Mouse (Mus musculus): Measurements from ENCODE around the gene Nrde2. TPM values are rescaled to one million over a fixed set of nuclear protein-coding genes. Genes with fewer than 3 reads are reported as not detected.

The Nrde2 gene
- 3.6 and 3.8 TPM in 2 replicates for polyA plus RNA-seq (2012; rRNA removed; ENCODE audit: low replicate concordance)

GRCm38 (mm10) chr12:100159261-100159975 lies at the start of gene Nrde2:
Nrde2 (minus strand) TSS chr12:100159653.

GRCm38 (mm10) chr12:100198967-100199660 lies 39.7 kb upstream of the Nrde2 start, which contains the start of gene Calm1:
Calm1 (plus strand) TSS chr12:100199435.

GRCm38 (mm10) chr12:100109986-100110696 lies 49.3 kb downstream of the Nrde2 start, which contains the start of gene Psmc1:
Psmc1 (plus strand) TSS chr12:100110154.

Other genes starting within 250 kb of the Nrde2 start
- gene Kcnk13, start 195.2 kb downstream of the Nrde2 start, polyA plus RNA-seq (2012; rRNA removed; ENCODE audit: low replicate concordance), result 0.14 and 0.24 TPM in 2 replicates
- 11.3 and 13.4 TPM in 2 replicates for gene Psmc1, start 49.5 kb downstream of the Nrde2 start, polyA plus RNA-seq (2012; rRNA removed; ENCODE audit: low replicate concordance)
- gene Calm1, start 39.8 kb upstream of the Nrde2 start, polyA plus RNA-seq (2012; rRNA removed; ENCODE audit: low replicate concordance), result 786 and 1,210 TPM in 2 replicates

Data from duodenum, adult 2 months (tissue).